Mouse (Mus musculus) kidney, embryonic 14.5 days (tissue): ENCODE results near the gene Atp6v1a. TPM values are rescaled to one million over a fixed set of nuclear protein-coding genes. Genes with fewer than 3 reads are reported as not detected.

Source experiments
- ATAC-seq: fragments of 200-750 bp; cut with Nextera tagmentation; 2 replicates; pipeline ENCODE4 v1.8.0; 2017; ENCODE audit warnings: moderate number of reproducible peaks, mild to moderate bottlenecking, moderate TSS enrichment, moderate library complexity; ENCODE audit not compliant: low FRiP score, low TSS enrichment
- H3K27ac ChIP-seq: fragments of 300-500 bp; sonication (generic); 2 replicates; pipeline ENCODE4 v1.5.1; 2014; ENCODE audit warnings: low read depth, mild to moderate bottlenecking, low read length, moderate library complexity, mixed read lengths
- H3K27me3 ChIP-seq: fragments of 300-500 bp; sonication (generic); 2 replicates; pipeline ENCODE4 v1.6.1; 2014; ENCODE audit warnings: mild to moderate bottlenecking, low read length; ENCODE audit not compliant: control insufficient read depth, insufficient read depth
- H3K36me3 ChIP-seq: fragments of 300-500 bp; sonication (generic); 2 replicates; pipeline ENCODE4 v1.6.1; 2014; ENCODE audit warnings: low read length, mixed read lengths; ENCODE audit not compliant: control insufficient read depth, insufficient read depth
- H3K4me1 ChIP-seq: fragments of 300-500 bp; sonication (generic); 2 replicates; pipeline ENCODE4 v1.6.1; 2014; ENCODE audit warnings: low read length, mixed read lengths; ENCODE audit not compliant: control insufficient read depth, insufficient read depth
- H3K4me2 ChIP-seq: fragments of 300-500 bp; sonication (generic); replicated peaks from 2 replicates; pipeline ENCODE4 v1.6.1; 2014; ENCODE audit warnings: low read depth, mild to moderate bottlenecking, low read length
- H3K4me3 ChIP-seq: fragments of 300-500 bp; sonication (generic); 2 replicates; pipeline ENCODE4 v1.5.1; 2014; ENCODE audit warnings: mild to moderate bottlenecking, low read length
- H3K9ac ChIP-seq: fragments of 300-500 bp; sonication (generic); 2 replicates; pipeline ENCODE4 v1.6.1; 2014; ENCODE audit warnings: low read depth, mild to moderate bottlenecking, low read length, moderate library complexity
- H3K9me3 ChIP-seq: fragments of 300-500 bp; sonication (generic); 2 replicates; pipeline ENCODE4 v1.6.1; 2016; ENCODE audit warnings: low read length; ENCODE audit not compliant: control insufficient read depth
- WGBS: fragments of 180-500 bp; shearing (Covaris S2); extraction: QIAGEN DNeasy Blood & Tissue Kit; methylation state at CpG from one replicate; pipeline ENCODE4 v1.1.7; 2014; 5-methylcytosine and 5-hydroxymethylcytosine counted together
- polyA plus RNA-seq: library from polyadenylated mRNA; unstranded; fragments of >200 nt; fragmentation: Nextera tagmentation; extraction: Ambion mirVana; gene quantifications from 2 replicates; pipeline ENCODE4 v1.2.1, GENCODE M21; 2014

The Atp6v1a gene
- polyA plus RNA-seq, 1 experiment from 2014 or later, result 75.6 TPM

DNA sequence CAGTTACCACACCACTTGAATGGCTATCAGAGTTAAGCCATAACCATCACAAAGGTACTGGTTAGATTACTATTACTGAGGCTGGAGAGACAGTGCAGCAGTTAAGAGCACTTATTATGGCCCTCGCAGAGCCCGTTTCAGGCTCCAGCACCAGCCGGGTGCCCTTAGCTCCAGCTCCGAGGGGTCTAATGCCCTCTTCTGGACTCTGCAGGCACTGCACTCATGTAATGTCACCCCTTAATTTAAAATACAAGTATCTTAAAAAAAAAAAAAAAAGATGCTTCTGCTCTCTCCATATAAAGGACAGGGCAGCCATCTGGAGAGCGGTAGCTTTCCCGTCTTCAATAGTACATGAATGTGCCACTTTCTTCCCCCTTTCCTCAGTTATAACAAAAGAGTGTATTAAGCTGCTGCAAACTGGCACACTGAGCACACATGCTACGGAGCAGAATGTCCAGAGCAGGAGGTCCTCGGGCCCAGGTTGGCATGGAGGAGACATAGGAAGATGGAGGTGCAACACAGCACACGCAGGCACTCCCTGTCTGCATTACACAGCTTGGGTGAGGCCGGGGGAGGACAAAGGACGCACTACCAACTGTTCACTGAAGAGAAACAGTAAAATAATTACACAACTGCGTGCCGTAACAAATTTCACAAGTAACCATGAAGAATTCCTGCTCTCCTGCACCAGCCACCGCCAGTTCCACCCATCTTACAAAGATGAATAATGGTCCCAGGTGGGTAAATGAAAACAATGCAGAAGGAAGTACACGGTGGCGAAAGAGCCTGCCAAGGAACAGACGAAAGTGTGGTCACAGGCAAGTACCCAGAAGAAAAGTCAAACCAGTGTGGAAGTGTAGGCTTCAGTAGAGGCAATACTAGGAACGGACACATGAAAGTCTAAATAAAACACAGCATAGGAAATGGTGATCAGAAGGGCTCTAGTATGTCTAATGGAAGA is 35.4 kb downstream of the Atp6v1a start:
- no peak overlapping the region for H3K4me2 ChIP-seq
- no peaks in the 10 kb centered on the region for H3K27me3 ChIP-seq
- no peak overlapping the region for H3K27ac ChIP-seq
- ATAC-seq, result no peak
- H3K36me3 ChIP-seq, result peaks cover 55% of the 10 kb centered on the region
- WGBS, result 85% methylated on average over 18 of the region's 18 CpGs
- no peak overlapping the region for H3K9ac ChIP-seq
- H3K9me3 ChIP-seq, result no peaks in the 10 kb centered on the region
- H3K4me3 ChIP-seq, result no peak overlapping the region
- H3K4me1 ChIP-seq, result no peaks in the 10 kb centered on the region

DNA sequence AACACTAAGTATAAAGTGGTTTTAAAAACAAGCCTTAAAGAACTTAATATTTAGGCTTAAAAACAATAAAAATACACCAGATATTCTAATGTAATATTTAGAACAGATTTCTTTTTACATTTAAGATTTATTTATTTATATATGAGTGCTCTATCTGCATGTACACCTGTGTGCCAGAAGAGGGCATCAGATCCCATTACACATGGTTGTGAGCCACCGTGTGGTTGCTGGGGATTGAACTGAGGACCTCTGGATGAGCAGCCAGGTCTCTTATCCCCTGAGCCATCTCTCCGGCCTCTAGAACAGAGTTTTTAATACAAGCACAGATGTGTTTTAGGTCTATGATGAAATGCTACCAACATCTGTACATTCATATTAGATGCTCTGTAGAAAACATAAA is 36.6 kb downstream of the Atp6v1a start:
- WGBS, result 93% methylated on average over 2 of the region's 2 CpGs
- Histone ChIP-seq H3K9me3 (no peaks in the 10 kb centered on the region), H3K36me3 (peaks cover 58% of the 10 kb centered on the region), H3K9ac (no peak overlapping the region), H3K27ac (no peak overlapping the region), H3K4me1 (no peaks in the 10 kb centered on the region), H3K27me3 (no peaks in the 10 kb centered on the region), H3K4me3 (no peak overlapping the region), H3K4me2 (no peak overlapping the region)
- no peak for ATAC-seq

DNA sequence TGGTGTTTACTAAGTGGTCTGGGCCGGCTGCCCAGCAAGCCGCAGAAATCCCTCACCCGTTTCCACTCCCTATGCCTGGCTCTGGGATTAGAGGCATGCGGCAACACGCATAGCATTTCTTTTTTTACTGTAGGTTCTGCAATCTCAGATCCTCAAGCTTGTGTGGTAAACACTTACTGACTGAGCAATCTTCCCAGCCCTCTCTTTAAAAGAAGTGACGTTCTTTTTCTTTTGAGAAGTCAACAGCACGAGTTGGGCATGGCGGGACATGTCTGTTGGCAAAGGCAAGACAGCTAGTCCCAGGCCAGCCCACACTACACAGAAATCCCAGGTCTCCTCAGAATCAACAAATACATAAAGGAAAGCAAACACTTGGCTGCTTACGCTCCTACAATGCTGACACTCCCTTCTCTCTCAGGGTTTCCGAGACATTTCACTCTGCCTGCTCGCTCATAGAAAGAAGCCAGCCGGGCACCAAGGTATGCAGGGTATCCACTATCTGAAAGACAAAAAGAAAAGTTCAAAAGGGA is 38.3 kb downstream of the Atp6v1a start:
- H3K4me2 ChIP-seq, result no peak overlapping the region
- H3K9ac ChIP-seq, result no peak overlapping the region
- no peaks in the 10 kb centered on the region for H3K9me3 ChIP-seq
- H3K4me1 ChIP-seq, result no peaks in the 10 kb centered on the region
- no peak overlapping the region for H3K4me3 ChIP-seq
- H3K27me3 ChIP-seq, result no peaks in the 10 kb centered on the region
- H3K27ac ChIP-seq, result no peak overlapping the region
- WGBS, result 96% methylated on average over 12 of the region's 12 CpGs
- H3K36me3 ChIP-seq, result peaks cover 59% of the 10 kb centered on the region
- no peak for ATAC-seq

DNA sequence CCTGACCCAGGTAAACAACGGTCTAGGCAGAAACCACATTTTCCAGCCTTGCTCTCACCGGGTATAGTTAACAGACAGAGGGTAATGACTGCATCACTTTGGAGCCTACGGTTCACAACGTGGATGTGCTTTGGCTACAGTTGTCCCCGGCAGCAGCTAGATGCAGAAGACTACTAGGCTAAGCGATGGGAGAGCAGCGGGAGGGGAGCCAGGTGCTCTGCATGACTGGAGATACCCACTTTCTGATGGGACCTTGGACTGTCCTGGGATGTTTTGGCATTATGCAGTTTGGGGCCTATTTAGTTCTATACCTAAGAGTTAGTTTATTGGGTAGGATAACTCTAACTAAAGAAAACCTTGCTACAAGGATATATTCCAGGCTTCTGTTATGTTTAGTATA is 40.1 kb downstream of the Atp6v1a start:
- Histone ChIP-seq H3K4me1 (no peaks in the 10 kb centered on the region), H3K27ac (no peak overlapping the region), H3K36me3 (peaks cover 70% of the 10 kb centered on the region), H3K4me2 (no peak overlapping the region), H3K27me3 (no peaks in the 10 kb centered on the region), H3K9me3 (no peaks in the 10 kb centered on the region), H3K4me3 (no peak overlapping the region), H3K9ac (no peak overlapping the region)
- no peak for ATAC-seq
- 93% methylated on average over 7 of the region's 7 CpGs for WGBS

DNA sequence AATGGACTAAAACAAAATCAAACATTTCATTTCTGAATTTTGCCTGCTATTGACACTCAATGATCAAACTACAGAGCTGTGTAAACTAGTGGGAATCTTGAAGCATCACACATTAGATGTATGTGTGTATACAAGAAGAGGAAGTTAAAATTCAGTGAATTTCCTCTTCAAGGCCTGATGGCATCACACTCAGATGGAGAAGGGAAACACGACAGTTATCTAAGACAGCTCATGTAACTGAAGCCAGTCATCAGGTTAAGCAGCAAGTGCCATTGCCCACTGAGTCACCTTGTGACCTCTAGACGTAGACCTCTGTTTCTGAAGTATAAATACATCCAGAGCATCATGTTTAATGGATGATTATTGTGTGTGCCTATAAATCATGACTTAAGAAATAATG is 51.9 kb downstream of the Atp6v1a start:
- H3K4me2 ChIP-seq, result no peak overlapping the region
- WGBS, result 53% methylated on average over 2 of the region's 2 CpGs
- H3K4me1 ChIP-seq, result no peaks in the 10 kb centered on the region
- peaks cover 44% of the 10 kb centered on the region; the same call in 1 of the 2 replicates for H3K36me3 ChIP-seq
- H3K4me3 ChIP-seq, result no peak overlapping the region
- H3K9me3 ChIP-seq, result no peaks in the 10 kb centered on the region
- ATAC-seq, result no peak
- no peak overlapping the region for H3K9ac ChIP-seq
- H3K27me3 ChIP-seq, result no peaks in the 10 kb centered on the region
- H3K27ac ChIP-seq, result no peak overlapping the region

DNA sequence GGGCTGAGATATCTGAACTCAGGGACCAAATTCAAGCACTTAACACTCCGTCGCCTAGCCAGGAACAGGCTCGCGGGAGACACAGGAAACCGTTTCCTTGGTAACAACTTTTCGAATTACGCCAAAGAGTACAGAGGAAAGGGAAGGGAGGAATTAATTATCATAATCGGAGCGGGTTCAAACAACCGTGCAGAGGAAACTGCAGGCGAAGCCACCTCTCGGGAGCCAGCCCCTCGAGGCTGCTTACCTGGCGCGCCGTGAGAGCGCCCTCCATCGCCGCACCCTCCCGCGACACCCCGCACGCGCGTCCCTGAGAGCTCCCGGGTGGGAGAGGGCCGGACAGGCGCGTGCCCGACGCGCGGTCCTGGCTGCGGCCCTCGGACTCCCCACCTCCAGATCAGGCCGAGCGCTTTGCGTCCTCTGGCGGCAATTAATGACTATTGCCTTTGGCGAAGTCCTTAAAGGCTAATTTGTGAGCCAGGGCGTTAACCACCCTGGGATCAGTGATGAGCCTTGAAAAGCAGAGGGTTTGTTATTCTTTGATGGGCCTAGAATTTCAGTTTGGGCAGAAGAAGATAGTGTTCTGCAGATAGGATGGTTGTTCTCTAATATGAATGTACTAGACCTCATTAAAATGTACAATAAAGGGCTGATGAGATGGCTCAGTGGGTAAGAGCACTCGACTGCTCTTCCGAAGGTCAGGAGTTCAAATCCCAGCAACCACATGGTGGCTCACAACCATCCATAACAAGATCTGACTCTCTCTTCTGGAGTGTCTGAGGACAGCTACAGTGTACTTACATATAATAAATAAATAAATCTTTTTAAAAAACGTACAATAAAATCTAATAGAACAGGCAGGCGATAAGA is 76.2 kb downstream of the Atp6v1a start, which contains the start of gene Gramd1c:
TSS of gene Gramd1c (minus strand) at position 321 of the 870 bp plus-strand sequence.
- ATAC-seq, result peak; percentile 95
- peak within 1 kb of the TSS; percentile 47; the same call in 1 of the 2 replicates for H3K9ac ChIP-seq
- peak within 1 kb of the TSS; percentile 62 for H3K4me3 ChIP-seq
- 7% methylated on average over 45 of the region's 45 CpGs for WGBS
- no peaks in the 10 kb centered on the region for H3K9me3 ChIP-seq
- peak within 1 kb of the TSS; percentile 62 for H3K4me2 ChIP-seq
- H3K27me3 ChIP-seq, result no peaks in the 10 kb centered on the region
- no peaks in the 10 kb centered on the region for H3K4me1 ChIP-seq
- H3K36me3 ChIP-seq, result no peaks in the 10 kb centered on the region
- no peak within 1 kb of the TSS for H3K27ac ChIP-seq

DNA sequence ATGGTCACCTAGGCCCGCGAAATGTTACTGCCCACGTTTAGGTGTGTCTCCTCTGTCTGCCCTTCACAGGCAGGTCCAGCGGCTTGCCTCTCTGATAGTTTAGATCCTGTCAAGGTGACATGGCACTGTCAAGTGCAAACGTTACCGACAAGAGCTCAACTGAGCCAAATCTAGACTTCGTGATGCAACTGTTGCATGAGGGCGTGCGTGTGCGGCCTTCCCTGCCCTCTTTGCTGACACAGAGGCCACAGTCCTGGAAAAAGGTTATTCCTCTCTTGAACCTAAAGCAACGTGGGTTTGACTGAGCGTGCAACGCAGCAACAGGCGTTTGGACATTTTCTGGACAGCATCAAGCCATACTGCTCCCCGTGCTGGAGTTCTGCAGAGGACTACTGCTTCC is 78.2 kb downstream of the Atp6v1a start:
- no peak overlapping the region for H3K27ac ChIP-seq
- no peak overlapping the region for H3K4me2 ChIP-seq
- WGBS, result 92% methylated on average over 15 of the region's 15 CpGs
- no peak for ATAC-seq
- no peaks in the 10 kb centered on the region for H3K36me3 ChIP-seq
- H3K4me1 ChIP-seq, result no peaks in the 10 kb centered on the region
- no peaks in the 10 kb centered on the region for H3K9me3 ChIP-seq
- no peak overlapping the region for H3K9ac ChIP-seq
- H3K4me3 ChIP-seq, result no peak overlapping the region
- H3K27me3 ChIP-seq, result no peaks in the 10 kb centered on the region

DNA sequence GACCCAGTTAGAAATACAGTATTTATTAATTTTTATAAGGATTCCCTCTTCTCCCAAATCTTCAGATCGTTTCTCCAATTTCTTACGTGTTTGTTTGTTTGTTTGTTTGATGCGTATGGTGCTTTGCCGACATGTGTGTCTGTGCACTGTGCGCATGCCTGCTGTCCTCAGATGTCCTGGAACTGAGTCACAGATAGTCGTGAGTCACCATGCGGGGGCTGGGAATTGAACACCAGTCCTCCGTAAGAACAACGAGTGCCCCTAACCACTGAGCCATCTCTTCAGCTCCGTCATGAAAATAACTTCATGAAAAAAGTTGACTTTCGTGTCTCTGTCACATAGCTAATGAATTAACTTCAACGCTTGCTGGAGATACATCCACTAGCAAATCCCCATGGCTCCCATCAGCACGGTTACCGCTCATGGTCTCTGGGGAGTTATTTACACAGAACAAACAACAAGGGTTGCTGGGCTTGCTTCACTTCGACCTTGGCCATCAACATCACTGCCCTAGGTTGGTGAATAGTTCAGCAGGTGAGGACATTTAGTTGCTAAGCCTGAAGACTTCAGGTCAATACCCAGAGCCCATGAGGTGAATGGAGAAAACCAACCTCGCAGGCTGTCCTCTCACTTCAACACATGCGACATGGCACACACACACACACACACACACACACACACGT is 78.8 kb downstream of the Atp6v1a start:
- H3K27ac ChIP-seq, result no peak overlapping the region
- ATAC-seq, result no peak
- no peaks in the 10 kb centered on the region for H3K36me3 ChIP-seq
- no peak overlapping the region for H3K9ac ChIP-seq
- no peak overlapping the region for H3K4me2 ChIP-seq
- H3K27me3 ChIP-seq, result no peaks in the 10 kb centered on the region
- no peaks in the 10 kb centered on the region for H3K4me1 ChIP-seq
- no peak overlapping the region for H3K4me3 ChIP-seq
- H3K9me3 ChIP-seq, result no peaks in the 10 kb centered on the region
- WGBS, result 91% methylated on average over 18 of the region's 18 CpGs
